Comparison of ENCODE assay signal across 15 mouse cellular contexts in the genomic region with DNA sequence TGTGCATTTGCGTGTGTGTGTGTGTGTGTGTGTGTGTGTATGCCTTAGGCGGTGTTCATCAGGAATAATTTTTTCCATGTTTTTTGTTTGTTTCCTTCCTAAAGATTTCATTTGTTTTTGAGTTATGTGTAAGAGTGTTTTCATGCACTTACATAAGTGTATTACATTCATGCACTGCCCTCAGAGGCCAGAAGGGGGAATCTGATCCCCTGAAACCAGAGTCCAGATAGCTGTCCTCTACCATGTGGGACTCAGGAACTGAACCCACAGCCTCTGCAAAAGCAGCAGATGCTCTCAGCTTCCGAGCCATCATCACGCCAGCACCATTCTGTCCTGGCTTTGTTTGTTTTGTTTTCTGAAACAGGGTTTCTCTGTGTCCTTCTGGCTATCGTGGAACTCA. TPM values are rescaled to one million over a fixed set of nuclear protein-coding genes. Genes with fewer than 3 reads are reported as not detected.
DNase-seq lines count a peak whose midpoint lies in the region; ATAC-seq and TF ChIP-seq lines count a peak whose summit lies in the region.
"Had no signal": no experiment of that assay in that cellular context is flagged by ENCODE, and none has a peak within 500 bp of the region (broad histone marks: within the 10 kb centered on the region; RNA-seq: fewer than 3 reads in every experiment).

No protein-coding gene starts in this region.

- no peaks in the 10 kb centered on the region for H3K4me1 ChIP-seq in liver, embryonic 14.5 days (replicated peaks; ENCODE audit: control insufficient read depth in 2 of 2, insufficient read depth in 2 of 2, low read length in 1 of 2)
- H3K4me1 ChIP-seq in liver, embryonic 12.5 days = peaks cover 4% of the 10 kb centered on the region; the same call in 1 of the 2 replicates
- peaks cover 47% of the 10 kb centered on the region for H3K4me1 ChIP-seq in E14TG2a.4 (replicated peaks; ENCODE audit: low read depth, low read length)
- no peaks in the 10 kb centered on the region for H3K4me1 ChIP-seq in small intestine, adult 2 months (ENCODE audit: control insufficient read depth, insufficient read depth, insufficient read length, low read length)

- no peak overlapping the region for H3K9ac ChIP-seq in liver, embryonic 14.5 days (replicated peaks)
- no peak overlapping the region for H3K9ac ChIP-seq in liver, embryonic 12.5 days
- H3K9ac ChIP-seq: embryonic facial prominence, embryonic 15.5 days; neural tube, embryonic 13.5 days had no signal

- ATAC-seq in liver, embryonic 14.5 days (ENCODE audit: insufficient read depth) = no peak
- no peak for ATAC-seq in liver, embryonic 12.5 days
- ATAC-seq: activated CD4-positive, CD25-positive, alpha-beta regulatory T cell, adult 4 months had no signal

- no peak overlapping the region for H3K4me3 ChIP-seq in liver, embryonic 14.5 days (ENCODE audit: insufficient read depth in 1 of 2, low read depth in 2 of 2, low read length in 2 of 2)
- no peak overlapping the region for H3K4me3 ChIP-seq in liver, embryonic 12.5 days
- 0 out of 2 replicates have a peak overlapping the region, but pooled peaks have one; percentile 20 for H3K4me3 ChIP-seq in E14TG2a.4 (replicated peaks; ENCODE audit: low read length)
- H3K4me3 ChIP-seq in small intestine, adult 2 months (ENCODE audit: low read depth, low read length) = no peak overlapping the region
- H3K4me3 ChIP-seq: embryonic facial prominence, embryonic 15.5 days; neural tube, embryonic 13.5 days had no signal

- H3K9me3 ChIP-seq in liver, embryonic 14.5 days (ENCODE audit: control insufficient read depth, low read length) = no peaks in the 10 kb centered on the region
- H3K9me3 ChIP-seq in liver, embryonic 12.5 days (replicated peaks) = no peaks in the 10 kb centered on the region
- H3K9me3 ChIP-seq in E14TG2a.4 (ENCODE audit: low read length) = no peaks in the 10 kb centered on the region
- H3K9me3 ChIP-seq: embryonic facial prominence, embryonic 15.5 days; neural tube, embryonic 13.5 days had no signal

- TF ChIP-seq CTCF in liver, embryonic 14.5 days (IDR thresholded peaks at IDR 0.05; ENCODE audit: low read depth) = peak; percentile 34; the same call in 1 of the 2 replicates
- peak; percentile 30 for TF ChIP-seq CTCF in E14TG2a.4 (conservative IDR thresholded peaks at IDR 0.05; ENCODE audit: low read length)
- peak; percentile 7; the same call in 1 of the 2 replicates for TF ChIP-seq CTCF in small intestine, adult 2 months (IDR thresholded peaks at IDR 0.05; ENCODE audit: extremely low read depth, insufficient read length, insufficient replicate concordance, low read depth, low read length)

- H3K27me3 ChIP-seq in liver, embryonic 14.5 days (ENCODE audit: control insufficient read depth, insufficient read depth, low read length) = peaks cover 4% of the 10 kb centered on the region
- H3K27me3 ChIP-seq in liver, embryonic 12.5 days (replicated peaks) = peaks cover 47% of the 10 kb centered on the region
- peaks cover 12% of the 10 kb centered on the region for H3K27me3 ChIP-seq in E14TG2a.4 (ENCODE audit: insufficient read depth, low read length)
- peaks cover 13% of the 10 kb centered on the region; the same call in 1 of the 2 replicates for H3K27me3 ChIP-seq in small intestine, adult 2 months (ENCODE audit: control insufficient read depth, insufficient read depth, low read length)
- H3K27me3 ChIP-seq: embryonic facial prominence, embryonic 15.5 days had no signal

- no peak overlapping the region for H3K4me2 ChIP-seq in liver, embryonic 14.5 days (ENCODE audit: low read depth)
- H3K4me2 ChIP-seq in liver, embryonic 12.5 days = no peak overlapping the region
- H3K4me2 ChIP-seq: embryonic facial prominence, embryonic 15.5 days; neural tube, embryonic 13.5 days had no signal

- no peaks in the 10 kb centered on the region for H3K36me3 ChIP-seq in liver, embryonic 14.5 days (replicated peaks; ENCODE audit: control insufficient read depth, insufficient read depth, low read depth)
- no peaks in the 10 kb centered on the region for H3K36me3 ChIP-seq in liver, embryonic 12.5 days
- no peaks in the 10 kb centered on the region for H3K36me3 ChIP-seq in E14TG2a.4 (ENCODE audit: insufficient read depth, low read length)
- no peaks in the 10 kb centered on the region for H3K36me3 ChIP-seq in small intestine, adult 2 months (ENCODE audit: control insufficient read depth, insufficient read depth, low read length)
- H3K36me3 ChIP-seq: embryonic facial prominence, embryonic 15.5 days; neural tube, embryonic 13.5 days had no signal

- TF ChIP-seq POLR2A in small intestine, adult 2 months (IDR thresholded peaks at IDR 0.05; ENCODE audit: low read depth, low read length) = no peak

- H3K27ac ChIP-seq in liver, embryonic 14.5 days = no peak overlapping the region
- H3K27ac ChIP-seq in liver, embryonic 12.5 days = no peak overlapping the region
- no peak overlapping the region for H3K27ac ChIP-seq in small intestine, adult 2 months (ENCODE audit: insufficient read depth, low read depth, low read length)
- H3K27ac ChIP-seq: embryonic facial prominence, embryonic 15.5 days; neural tube, embryonic 13.5 days had no signal

- 67% methylated on average over 5 of the region's 5 CpGs for whole genome bisulfite sequencing in liver, embryonic 14.5 days (ENCODE audit: insufficient replicate concordance)
- WGBS in liver, embryonic 12.5 days (ENCODE audit: insufficient replicate concordance) = 80% methylated on average over 5 of the region's 5 CpGs
- 90% methylated on average over 5 of the region's 5 CpGs for WGBS in small intestine, adult 2 months

- no peak for DNase-seq in liver, embryonic 14.5 days (ENCODE audit: low read depth in 3 of 3, low spot score in 3 of 3)
- DNase-seq in R1 (ENCODE audit: low read depth, low spot score) = peak; percentile 67
- DNase-seq in cerebellum, adult 11-12 months = no peak
- DNase-seq in urinary bladder, postnatal 14 days (ENCODE audit: low spot score) = no peak
- DNase-seq: cerebellum, adult 11 months; kidney, adult 11 months; right cerebral cortex, postnatal 4 days had no signal

- TF ChIP-seq EP300 in liver, embryonic 14.5 days (IDR thresholded peaks at IDR 0.05; ENCODE audit: low read depth) = no peak

RNA-seq across cellular contexts. Expression of a gene that starts 4.8 kb away (rescaled TPM):
- 0.04 TPM in 1 of 2 replicates, not detected in the other for polyA plus RNA-seq in liver, embryonic 14.5 days (2012; rRNA removed)
- 0.04 TPM in 1 of 2 replicates, not detected in the other for polyA plus RNA-seq in liver, embryonic 14.5 days (2014; fragmentation: Nextera tagmentation; extraction: Ambion mirVana)
- not detected in 2 replicates for polyA plus RNA-seq in liver, embryonic 12.5 days (2016; fragmentation: Nextera tagmentation; extraction: Ambion mirVana)
- polyA plus RNA-seq in small intestine, adult 2 months (2012; rRNA removed) = not detected in 2 replicates
- polyA plus RNA-seq: activated CD4-positive, CD25-positive, alpha-beta regulatory T cell, adult 4 months; large intestine, adult 2 months; liver, embryonic 16.5 days had no signal

RNA-seq across cellular contexts. Expression of a gene that starts 8.2 kb away (rescaled TPM):
- polyA plus RNA-seq in liver, embryonic 14.5 days (2012; rRNA removed) = 2.3 and 2.5 TPM in 2 replicates
- 1.9 and 2.1 TPM in 2 replicates for polyA plus RNA-seq in liver, embryonic 14.5 days (2014; fragmentation: Nextera tagmentation; extraction: Ambion mirVana)
- 4.4 and 4.9 TPM in 2 replicates for polyA plus RNA-seq in liver, embryonic 12.5 days (2016; fragmentation: Nextera tagmentation; extraction: Ambion mirVana)
- 5.9 and 6.7 TPM in 2 replicates for polyA plus RNA-seq in small intestine, adult 2 months (2012; rRNA removed)

RNA-seq across cellular contexts. Expression of a gene that starts 13.7 kb away (rescaled TPM):
- polyA plus RNA-seq in liver, embryonic 14.5 days (2012; rRNA removed) = 13.4 and 15.4 TPM in 2 replicates
- polyA plus RNA-seq in liver, embryonic 14.5 days (2014; fragmentation: Nextera tagmentation; extraction: Ambion mirVana) = 21.2 and 23.5 TPM in 2 replicates
- 40.8 and 41.6 TPM in 2 replicates for polyA plus RNA-seq in liver, embryonic 12.5 days (2016; fragmentation: Nextera tagmentation; extraction: Ambion mirVana)
- 38.0 and 67.0 TPM in 2 replicates for polyA plus RNA-seq in small intestine, adult 2 months (2012; rRNA removed)

RNA-seq across cellular contexts. Expression of a gene that starts 30.5 kb away (rescaled TPM):
- polyA plus RNA-seq in liver, embryonic 14.5 days (2012; rRNA removed) = 17.0 and 17.3 TPM in 2 replicates
- 25.6 and 28.2 TPM in 2 replicates for polyA plus RNA-seq in liver, embryonic 14.5 days (2014; fragmentation: Nextera tagmentation; extraction: Ambion mirVana)
- 38.6 and 39.4 TPM in 2 replicates for polyA plus RNA-seq in liver, embryonic 12.5 days (2016; fragmentation: Nextera tagmentation; extraction: Ambion mirVana)
- 3.6 and 5.8 TPM in 2 replicates for polyA plus RNA-seq in small intestine, adult 2 months (2012; rRNA removed)

RNA-seq across cellular contexts. Expression of a gene that starts 33.8 kb away (rescaled TPM):
- 1.6 and 2.7 TPM in 2 replicates for polyA plus RNA-seq in liver, embryonic 14.5 days (2012; rRNA removed)
- 5.6 and 5.7 TPM in 2 replicates for polyA plus RNA-seq in liver, embryonic 14.5 days (2014; fragmentation: Nextera tagmentation; extraction: Ambion mirVana)
- 6.4 and 8.9 TPM in 2 replicates for polyA plus RNA-seq in liver, embryonic 12.5 days (2016; fragmentation: Nextera tagmentation; extraction: Ambion mirVana)
- polyA plus RNA-seq in small intestine, adult 2 months (2012; rRNA removed) = 16.4 and 23.2 TPM in 2 replicates
